Mouse (Mus musculus) brain, embryonic 14.5 days (tissue): ENCODE data around the gene Grhl1. TPM values are rescaled to one million over a fixed set of nuclear protein-coding genes. Genes with fewer than 3 reads are reported as not detected.
A peak's percentile ranks its signal among the peaks of the same experiment; 100 is the strongest.
"Not testable (repeated sequence)": the region's sequence is repeated elsewhere in the genome, so short reads cannot be mapped to it uniquely, and the experiment has no call there.

ENCODE experiments used
- DNase-seq: peaks from one replicate; pipeline ENCODE4 v3.0.0-alpha.2; 2011; ENCODE audit warnings: low read depth
- CTCF ChIP-seq: fragments of 200-500 bp; IDR thresholded peaks from 2 replicates; pipeline ENCODE4 v1.5.1; 2012; ENCODE audit warnings: inconsistent platforms, mild to moderate bottlenecking, moderate library complexity, borderline replicate concordance; ENCODE audit not compliant: insufficient read depth, insufficient read length; ENCODE audit errors: extremely low read depth
- POLR2A ChIP-seq: fragments of 200-500 bp; IDR thresholded peaks from 2 replicates; pipeline ENCODE4 v1.6.1; 2012; ENCODE audit warnings: mild to moderate bottlenecking, inconsistent platforms, borderline replicate concordance; ENCODE audit not compliant: poor library complexity, insufficient read depth, insufficient read length, severe bottlenecking; ENCODE audit errors: extremely low read depth
- polyA plus RNA-seq: library from polyadenylated mRNA; depleted of rRNA; stranded (reverse); fragments of >200 nt; gene quantifications from 2 replicates; pipeline ENCODE4 v1.2.3, GENCODE M21; 2012; rRNA removed

Gene Grhl1
- 1.1 and 1.3 TPM in 2 replicates for polyA plus RNA-seq

GRCm38 (mm10) chr12:24571523-24572392 is at the start of gene Grhl1:
TSS of gene Grhl1 (plus strand) at chr12:24572283.
- peak; percentile 98 for DNase-seq
- TF ChIP-seq CTCF = peak; percentile 39; the same call in 1 of the 2 replicates
- 0 out of 2 replicates have a peak, but pooled peaks have one; percentile 37 for TF ChIP-seq POLR2A

GRCm38 (mm10) chr12:24525065-24525464 is 47.0 kb upstream of the Grhl1 start:
- DNase-seq = not testable (repeated sequence)

- DNase-seq = no peak
- TF ChIP-seq CTCF (no peak), POLR2A (no peak)
Measured at GRCm38 (mm10) chr12:24536390-24536789, 35.7 kb upstream of the Grhl1 start.

- DNase-seq = peak; percentile 10
- TF ChIP-seq CTCF (no peak), POLR2A (no peak)
Measured at GRCm38 (mm10) chr12:24537201-24537600, 34.9 kb upstream of the Grhl1 start.

- peak; percentile 71 for DNase-seq
- TF ChIP-seq POLR2A (no peak), CTCF (no peak)
Measured at GRCm38 (mm10) chr12:24537965-24538364, 34.1 kb upstream of the Grhl1 start.

- TF ChIP-seq POLR2A (no peak), CTCF (no peak)
- peak; percentile 4 for DNase-seq
Measured at GRCm38 (mm10) chr12:24541426-24542154, 30.5 kb upstream of the Grhl1 start.

- TF ChIP-seq CTCF = no peak
- no peak for TF ChIP-seq POLR2A
- DNase-seq = no peak
Measured at GRCm38 (mm10) chr12:24547686-24548085, 24.4 kb upstream of the Grhl1 start.

GRCm38 (mm10) chr12:24548885-24549284 is 23.2 kb upstream of the Grhl1 start:
- DNase-seq = no peak
- no peak for TF ChIP-seq CTCF
- TF ChIP-seq POLR2A = no peak

- DNase-seq = no peak
- TF ChIP-seq POLR2A (no peak), CTCF (no peak)
Measured at GRCm38 (mm10) chr12:24552531-24552930, 19.6 kb upstream of the Grhl1 start.

- no peak for DNase-seq
- TF ChIP-seq CTCF (no peak), POLR2A (no peak)
Measured at GRCm38 (mm10) chr12:24555976-24556375, 16.1 kb upstream of the Grhl1 start.

GRCm38 (mm10) chr12:24563395-24563960 is 8.6 kb upstream of the Grhl1 start:
- DNase-seq = no peak
- TF ChIP-seq POLR2A (no peak), CTCF (no peak)

GRCm38 (mm10) chr12:24565311-24565710 is 6.8 kb upstream of the Grhl1 start:
- no peak for DNase-seq
- no peak for TF ChIP-seq CTCF
- TF ChIP-seq POLR2A = no peak

GRCm38 (mm10) chr12:24567606-24568005 is 4.5 kb upstream of the Grhl1 start:
- peak; percentile 40 for DNase-seq
- no peak for TF ChIP-seq CTCF
- TF ChIP-seq POLR2A = no peak
